Mouse (Mus musculus) ES-E14 (cell line): Measurements from ENCODE around the gene Ldlrad3. TPM values are rescaled to one million over a fixed set of nuclear protein-coding genes. Genes with fewer than 3 reads are reported as not detected.

ENCODE experiments used
- DNase-seq: peaks from one replicate; pipeline ENCODE4 v3.0.0-alpha.2; 2013; ENCODE audit warnings: low read depth, low spot score
- H3K27ac ChIP-seq: 2 replicates; pipeline ENCODE4 v1.5.1; 2012; ENCODE audit warnings: low read depth, mild to moderate bottlenecking, low read length, moderate library complexity, mixed read lengths; ENCODE audit not compliant: poor library complexity, insufficient read depth, severe bottlenecking
- H3K36me3 ChIP-seq: 2 replicates; pipeline ENCODE4 v1.6.1; 2012; ENCODE audit warnings: mild to moderate bottlenecking, low read length, moderate library complexity, mixed read lengths; ENCODE audit not compliant: control insufficient read depth, poor library complexity, insufficient read depth, severe bottlenecking
- H3K4me1 ChIP-seq, 2 experiments: fragments of 150-350 bp in 1 of 2; sonication (generic) in 1 of 2; 2 replicates each; pipeline ENCODE4 v1.6.1; 2012; ENCODE audit warnings: low read length in 2 of 2, mild to moderate bottlenecking in 1 of 2, mixed read lengths in 1 of 2; ENCODE audit not compliant: control insufficient read depth in 2 of 2, insufficient read depth in 2 of 2, poor library complexity in 1 of 2
- H3K4me3 ChIP-seq, 2 experiments: fragments of 150-350 bp in 1 of 2; sonication (generic) in 1 of 2; 2 replicates each; pipeline ENCODE4 v1.5.1; 2012; ENCODE audit warnings: low read length in 2 of 2, low read depth in 1 of 2, mild to moderate bottlenecking in 1 of 2, mixed read lengths in 1 of 2; ENCODE audit not compliant: insufficient read depth in 1 of 2, poor library complexity in 1 of 2, severe bottlenecking in 1 of 2
- H3K9ac ChIP-seq: 2 replicates; pipeline ENCODE4 v1.6.1; 2012; ENCODE audit warnings: low read depth, mild to moderate bottlenecking, low read length, mixed read lengths; ENCODE audit not compliant: poor library complexity, insufficient read depth, severe bottlenecking
- H3K9me3 ChIP-seq: fragments of 150-350 bp; sonication (generic); 2 replicates; pipeline ENCODE4 v1.6.1; 2012; ENCODE audit warnings: low read depth, mild to moderate bottlenecking, low read length; ENCODE audit not compliant: control insufficient read depth, insufficient read depth
- CHD2 ChIP-seq: IDR thresholded peaks from 2 replicates; pipeline ENCODE4 v1.6.1; 2014; ENCODE audit warnings: mild to moderate bottlenecking, low read depth, low read length, inconsistent platforms
- HCFC1 ChIP-seq: IDR thresholded peaks from 2 replicates; pipeline ENCODE4 v1.6.1; 2012; ENCODE audit warnings: low read length, inconsistent platforms, borderline replicate concordance; ENCODE audit not compliant: insufficient read depth
- MAFK ChIP-seq: IDR thresholded peaks from 2 replicates; pipeline ENCODE4 v1.6.1; 2014; ENCODE audit warnings: mild to moderate bottlenecking, low read depth, low read length, inconsistent platforms; ENCODE audit not compliant: insufficient read depth
- ZC3H11A ChIP-seq: IDR thresholded peaks from 2 replicates; pipeline ENCODE4 v1.6.1; 2012; ENCODE audit warnings: low read depth, mild to moderate bottlenecking, inconsistent platforms, low read length, borderline replicate concordance
- ZNF384 ChIP-seq: IDR thresholded peaks from 2 replicates; pipeline ENCODE4 v1.6.1; 2012; ENCODE audit warnings: low read depth, low read length, inconsistent platforms
- in situ Hi-C, 2 experiments: fragments of 600-800 bp; cut with MboI; formaldehyde crosslinking; loops; one replicate each; pipeline ENCODE4 v1.15.1; 2025; ENCODE audit warnings: low sequenced_read_pairs in 2 of 2, inconsistent platforms in 1 of 2; ENCODE audit not compliant: unreplicated experiment in 2 of 2
- total RNA-seq: library from RNA; depleted of rRNA; stranded (reverse); fragments of 300-350 nt; gene quantifications from 2 replicates; pipeline ENCODE4 v1.2.3, GENCODE M21; 2012

Ldlrad3 gene
- total RNA-seq, 1 experiment: 27.1 TPM

- Histone ChIP-seq H3K9me3 (no peaks in the 10 kb centered on the region), H3K4me3 (no peak overlapping the region), H3K36me3 (peaks cover 5% of the 10 kb centered on the region; the same call in 1 of the 2 replicates), H3K9ac (no peak overlapping the region), H3K4me1 (peaks cover 0 to 21% of the 10 kb centered on the region in 2 experiments; a peak in 3 of 4 replicates), H3K27ac (no peak overlapping the region)
- no peak for DNase-seq
- in situ Hi-C loops: no loop called here
- no peak for TF ChIP-seq ZC3H11A
- TF ChIP-seq CHD2: no peak
- TF ChIP-seq MAFK: no peak
- no peak for TF ChIP-seq ZNF384
- no peak for TF ChIP-seq HCFC1
Observed at GRCm38 (mm10) chr2:102100490-102100889, 85.7 kb downstream of the Ldlrad3 start.

- Histone ChIP-seq H3K27ac (no peak overlapping the region), H3K36me3 (peaks cover 5% of the 10 kb centered on the region; the same call in 1 of the 2 replicates), H3K4me1 (peaks cover 0 to 21% of the 10 kb centered on the region in 2 experiments; a peak in 3 of 4 replicates), H3K9ac (no peak overlapping the region), H3K4me3 (no peak overlapping the region), H3K9me3 (no peaks in the 10 kb centered on the region)
- TF ChIP-seq HCFC1: no peak
- no peak for TF ChIP-seq ZC3H11A
- TF ChIP-seq ZNF384: no peak
- TF ChIP-seq CHD2: no peak
- no peak for TF ChIP-seq MAFK
- in situ Hi-C loops: no loop called here
- no peak for DNase-seq
Observed at GRCm38 (mm10) chr2:102099702-102100450, 86.3 kb downstream of the Ldlrad3 start.

- Histone ChIP-seq H3K27ac (no peak overlapping the region), H3K4me1 (peaks cover 0 to 21% of the 10 kb centered on the region in 2 experiments; a peak in 3 of 4 replicates), H3K36me3 (peaks cover 5% of the 10 kb centered on the region; the same call in 1 of the 2 replicates), H3K9ac (no peak overlapping the region), H3K9me3 (no peaks in the 10 kb centered on the region), H3K4me3 (no peak overlapping the region)
- in situ Hi-C loops: no loop called here
- DNase-seq: no peak
- TF ChIP-seq HCFC1 (no peak), MAFK (no peak), ZNF384 (no peak), ZC3H11A (no peak), CHD2 (no peak)
Observed at GRCm38 (mm10) chr2:102099261-102099660, 86.9 kb downstream of the Ldlrad3 start.

- H3K4me3 ChIP-seq: no peak overlapping the region
- in situ Hi-C loops: no loop called here
- DNase-seq: no peak
- peaks cover 0 to 18% of the 10 kb centered on the region in 2 experiments; a peak in 2 of 4 replicates for H3K4me1 ChIP-seq
- no peak overlapping the region for H3K9ac ChIP-seq
- no peak for TF ChIP-seq CHD2
- H3K9me3 ChIP-seq: no peaks in the 10 kb centered on the region
- H3K36me3 ChIP-seq: no peaks in the 10 kb centered on the region; the same call in 1 of the 2 replicates
- no peak overlapping the region for H3K27ac ChIP-seq
Observed at GRCm38 (mm10) chr2:102094773-102095172, 91.4 kb downstream of the Ldlrad3 start.

- no peak for TF ChIP-seq MAFK
- no peak for TF ChIP-seq CHD2
- TF ChIP-seq ZNF384: no peak
- no peak for TF ChIP-seq HCFC1
- TF ChIP-seq ZC3H11A: no peak
- H3K9ac ChIP-seq: no peak overlapping the region
- DNase-seq: no peak
- no peak overlapping the region for H3K27ac ChIP-seq
- H3K36me3 ChIP-seq: no peaks in the 10 kb centered on the region; the same call in 1 of the 2 replicates
- H3K9me3 ChIP-seq: no peaks in the 10 kb centered on the region
- in situ Hi-C loops: no loop called here
- H3K4me3 ChIP-seq: no peak overlapping the region
- peaks cover 0 to 15% of the 10 kb centered on the region in 2 experiments; a peak in 2 of 4 replicates for H3K4me1 ChIP-seq
Observed at GRCm38 (mm10) chr2:102094281-102094680, 91.9 kb downstream of the Ldlrad3 start.
